Mouse (Mus musculus) testis, adult 2 months (tissue): ENCODE data around the gene Rnps1.

Source experiments
- CTCF ChIP-seq: fragments of 200-500 bp; IDR thresholded peaks from 2 replicates; pipeline ENCODE4 v1.5.1; 2012; ENCODE audit warnings: low read depth, mild to moderate bottlenecking, inconsistent platforms, low read length, moderate library complexity; ENCODE audit not compliant: control insufficient read depth, insufficient read depth, insufficient replicate concordance
- POLR2A ChIP-seq: fragments of 200-500 bp; IDR thresholded peaks from 2 replicates; pipeline ENCODE4 v1.6.1; 2012; ENCODE audit warnings: low read depth, mild to moderate bottlenecking, inconsistent platforms, low read length, moderate library complexity; ENCODE audit not compliant: control insufficient read depth

DNA sequence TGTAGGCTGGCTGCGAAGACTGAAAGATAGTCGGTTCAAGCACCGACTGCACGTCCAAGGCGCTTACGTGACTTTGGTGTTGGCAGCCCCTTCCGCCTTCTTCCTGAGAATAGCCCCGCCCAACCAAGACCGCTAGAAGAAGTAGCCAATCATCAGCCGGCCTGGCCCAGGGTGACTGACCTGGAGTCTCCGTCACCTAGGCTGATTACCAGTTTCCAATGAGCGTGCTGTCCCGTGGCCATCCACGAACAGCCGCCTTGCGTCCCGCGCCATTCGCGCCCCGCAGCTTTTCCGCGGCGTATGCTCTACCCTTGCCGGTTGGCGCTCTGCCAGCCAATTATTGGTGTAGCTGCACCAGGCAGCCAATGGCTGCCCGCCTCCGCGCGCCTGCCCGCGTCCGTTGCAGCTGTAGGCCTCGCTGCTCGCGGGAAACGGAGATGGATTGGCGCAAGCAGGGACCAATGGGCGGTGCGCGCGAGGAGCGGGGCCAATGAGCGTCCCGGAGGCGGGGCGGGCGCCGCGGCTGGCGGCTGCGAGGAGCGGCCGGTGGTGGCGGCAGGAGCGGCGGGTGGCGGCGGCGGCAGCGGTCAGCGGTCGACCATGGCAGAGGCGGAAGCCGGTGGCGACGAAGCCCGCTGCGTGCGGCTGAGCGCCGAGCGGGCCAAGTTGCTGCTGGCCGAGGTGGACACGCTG, 55.7 kb downstream of the Rnps1 start, which contains the start of the genes E4f1 and Pgp:
- TF ChIP-seq CTCF (no peak), POLR2A (peak; percentile 87)
